Mouse (Mus musculus): ENCODE results near the gene Scn1a. TPM values are rescaled to one million over a fixed set of nuclear protein-coding genes. Genes with fewer than 3 reads are reported as not detected.

Scn1a gene
- total RNA-seq (2014; rRNA removed; ENCODE audit: low replicate concordance) (0.04 TPM in 1 of 2 replicates, not detected in the other), polyA plus RNA-seq (2015; fragmentation: Nextera tagmentation; extraction: Ambion mirVana) (0.03 and 0.04 TPM in 2 replicates)

DNA sequence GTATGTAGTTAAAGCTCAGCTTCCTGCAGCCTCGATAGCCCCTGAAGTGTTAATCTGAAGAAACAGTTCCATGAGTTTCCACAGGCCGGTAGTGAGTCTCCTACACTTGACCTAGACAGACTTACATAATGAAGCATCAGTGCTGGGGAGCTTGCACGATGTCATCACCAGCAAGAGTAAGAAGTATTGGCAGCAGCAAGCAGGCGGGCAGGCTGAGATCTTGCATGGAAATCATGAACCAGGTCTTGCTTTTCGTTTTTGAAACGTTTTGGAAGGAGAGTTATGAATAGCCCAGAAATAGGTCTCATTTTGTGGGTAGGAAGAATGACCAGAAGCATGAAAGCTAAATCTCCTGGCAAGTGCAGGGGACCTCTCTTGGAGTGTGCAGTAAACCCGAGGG, at the start of gene Scn1a:
Gene Scn1a, minus strand, starts transcription at position 130 of the 400 bp plus-strand sequence.
- DNase-seq (ENCODE audit: low spot score) (no peak), ATAC-seq (ENCODE audit: insufficient read depth, low read depth) (no peak)
- Histone ChIP-seq H3K4me3 (ENCODE audit: low read depth, low read length) (peak within 1 kb of the TSS; percentile 22), H3K36me3 (replicated peaks; ENCODE audit: control insufficient read depth, insufficient read depth, low read length) (no peaks in the 10 kb centered on the region), H3K4me2 (ENCODE audit: low read depth, low read length) (peak within 1 kb of the TSS; percentile 45), H3K4me1 (ENCODE audit: control insufficient read depth, insufficient read depth) (no peaks in the 10 kb centered on the region), H3K9me3 (replicated peaks; ENCODE audit: control insufficient read depth, low read length) (no peaks in the 10 kb centered on the region), H3K27ac (ENCODE audit: low read depth) (no peak within 1 kb of the TSS), H3K27me3 (ENCODE audit: control insufficient read depth, insufficient read depth, low read length) (no peaks in the 10 kb centered on the region), H3K9ac (replicated peaks; ENCODE audit: low read depth, low read length) (no peak within 1 kb of the TSS)
- TF ChIP-seq EP300 (IDR thresholded peaks at IDR 0.05; ENCODE audit: low read depth) (no peak), CTCF (IDR thresholded peaks at IDR 0.05; ENCODE audit: low read depth) (no peak)
- 10% methylated on average over 7 of the region's 7 CpGs for WGBS

DNA sequence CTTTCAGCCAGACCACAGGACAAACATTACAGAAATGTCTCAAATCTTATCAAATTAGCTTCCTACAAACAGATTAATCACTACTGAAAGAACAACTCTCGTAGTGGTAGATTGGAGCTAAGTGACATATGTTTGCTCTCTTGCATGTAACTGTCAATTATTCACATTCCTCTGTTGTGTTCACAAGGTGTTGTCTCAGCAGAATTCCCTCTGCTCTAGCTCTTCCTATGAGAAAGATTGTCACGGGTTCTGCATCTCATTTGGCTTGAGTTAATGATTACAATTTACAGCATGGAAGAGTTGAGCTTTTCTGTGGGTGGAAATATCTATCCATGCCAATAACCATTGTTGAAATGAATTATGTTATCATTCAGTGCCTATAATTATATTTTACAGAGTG, 37.8 kb upstream of the Scn1a start:
- ATAC-seq (ENCODE audit: insufficient read depth, low read depth): no peak
- Histone ChIP-seq H3K9ac (replicated peaks; ENCODE audit: low read depth, low read length) (no peak overlapping the region), H3K4me3 (ENCODE audit: low read depth, low read length) (no peak overlapping the region), H3K36me3 (replicated peaks; ENCODE audit: control insufficient read depth, insufficient read depth, low read length) (no peaks in the 10 kb centered on the region), H3K27me3 (ENCODE audit: control insufficient read depth, insufficient read depth, low read length) (no peaks in the 10 kb centered on the region), H3K9me3 (replicated peaks; ENCODE audit: control insufficient read depth, low read length) (no peaks in the 10 kb centered on the region), H3K4me1 (ENCODE audit: control insufficient read depth, insufficient read depth) (no peaks in the 10 kb centered on the region), H3K27ac (ENCODE audit: low read depth) (no peak overlapping the region), H3K4me2 (ENCODE audit: low read depth, low read length) (no peak overlapping the region)
- 38% methylated on average over 2 of the region's 2 CpGs for WGBS
- TF ChIP-seq CTCF (IDR thresholded peaks at IDR 0.05; ENCODE audit: low read depth) (no peak), EP300 (IDR thresholded peaks at IDR 0.05; ENCODE audit: low read depth) (no peak)
- DNase-seq (ENCODE audit: low spot score): no peak

DNA sequence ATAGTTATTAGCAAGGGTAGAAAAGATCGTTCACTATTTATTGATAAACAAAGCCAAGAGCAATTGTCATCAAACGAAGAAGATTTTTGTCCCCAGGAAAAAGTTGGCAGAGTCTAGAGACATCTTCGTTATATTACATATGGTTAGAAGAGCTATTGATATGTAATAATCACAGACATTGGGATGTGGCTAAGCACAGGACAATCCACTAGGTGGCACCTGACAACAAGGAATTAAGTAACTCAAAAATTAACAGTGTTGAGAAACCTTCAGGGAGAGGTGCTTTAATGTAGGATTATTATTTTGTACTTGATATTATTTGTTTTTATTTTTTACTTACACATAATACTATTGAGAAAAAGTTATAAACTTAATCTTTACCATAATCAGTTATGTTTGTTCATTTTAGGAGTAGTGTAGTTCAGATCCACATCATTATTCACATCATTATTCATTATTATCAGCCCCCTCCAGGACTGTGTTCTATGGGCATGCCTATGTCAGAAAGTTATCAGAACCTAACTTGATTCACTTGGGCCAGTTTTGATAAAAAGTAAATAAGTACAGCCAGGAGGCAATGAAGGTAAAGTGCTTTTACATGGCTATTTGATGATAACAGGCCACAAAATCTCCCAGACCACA, 32.7 kb upstream of the Scn1a start:
- no peaks in the 10 kb centered on the region for H3K36me3 ChIP-seq (replicated peaks; ENCODE audit: control insufficient read depth, insufficient read depth, low read length)
- TF ChIP-seq EP300 (IDR thresholded peaks at IDR 0.05; ENCODE audit: low read depth) (no peak), CTCF (IDR thresholded peaks at IDR 0.05; ENCODE audit: low read depth) (peak; percentile 58)
- ATAC-seq (ENCODE audit: insufficient read depth, low read depth): no peak
- DNase-seq (ENCODE audit: low spot score): peak; percentile 49
- no peak overlapping the region for H3K27ac ChIP-seq (ENCODE audit: low read depth)
- no peaks in the 10 kb centered on the region for H3K27me3 ChIP-seq (ENCODE audit: control insufficient read depth, insufficient read depth, low read length)
- H3K9ac ChIP-seq (replicated peaks; ENCODE audit: low read depth, low read length): no peak overlapping the region
- no peak overlapping the region for H3K4me3 ChIP-seq (ENCODE audit: low read depth, low read length)
- H3K4me2 ChIP-seq (ENCODE audit: low read depth, low read length): no peak overlapping the region
- H3K9me3 ChIP-seq (replicated peaks; ENCODE audit: control insufficient read depth, low read length): no peaks in the 10 kb centered on the region
- 30% methylated on average over 3 of the region's 3 CpGs for WGBS
- H3K4me1 ChIP-seq (ENCODE audit: control insufficient read depth, insufficient read depth): no peaks in the 10 kb centered on the region

DNA sequence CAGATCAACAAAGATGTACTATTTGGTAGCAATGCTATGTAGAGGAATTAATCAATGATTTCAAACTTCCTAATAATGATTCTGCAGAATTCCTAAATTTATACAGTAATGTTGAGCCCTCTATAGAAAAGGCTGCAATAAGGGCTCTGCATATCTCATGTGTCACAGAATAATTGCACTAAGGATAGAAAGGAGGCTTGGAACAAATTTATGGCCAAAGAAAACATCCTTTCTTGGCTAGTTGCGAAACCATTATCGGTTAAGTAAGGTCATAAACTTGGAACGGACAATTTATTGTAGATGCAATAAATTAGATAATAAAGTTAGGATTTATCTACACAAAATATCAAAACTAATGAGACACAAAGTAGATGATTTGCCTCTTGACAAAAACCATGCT, 24.8 kb upstream of the Scn1a start:
- 70% methylated on average over 3 of the region's 3 CpGs for WGBS
- no peak overlapping the region for H3K27ac ChIP-seq (ENCODE audit: low read depth)
- no peaks in the 10 kb centered on the region for H3K4me1 ChIP-seq (ENCODE audit: control insufficient read depth, insufficient read depth)
- no peak for TF ChIP-seq CTCF (IDR thresholded peaks at IDR 0.05; ENCODE audit: low read depth)
- TF ChIP-seq EP300 (IDR thresholded peaks at IDR 0.05; ENCODE audit: low read depth): no peak
- no peak overlapping the region for H3K4me2 ChIP-seq (ENCODE audit: low read depth, low read length)
- DNase-seq (ENCODE audit: low spot score): no peak
- no peak overlapping the region for H3K4me3 ChIP-seq (ENCODE audit: low read depth, low read length)
- no peak overlapping the region for H3K9ac ChIP-seq (replicated peaks; ENCODE audit: low read depth, low read length)
- no peaks in the 10 kb centered on the region for H3K27me3 ChIP-seq (ENCODE audit: control insufficient read depth, insufficient read depth, low read length)
- no peaks in the 10 kb centered on the region for H3K9me3 ChIP-seq (replicated peaks; ENCODE audit: control insufficient read depth, low read length)
- no peak for ATAC-seq (ENCODE audit: insufficient read depth, low read depth)
- no peaks in the 10 kb centered on the region for H3K36me3 ChIP-seq (replicated peaks; ENCODE audit: control insufficient read depth, insufficient read depth, low read length)

DNA sequence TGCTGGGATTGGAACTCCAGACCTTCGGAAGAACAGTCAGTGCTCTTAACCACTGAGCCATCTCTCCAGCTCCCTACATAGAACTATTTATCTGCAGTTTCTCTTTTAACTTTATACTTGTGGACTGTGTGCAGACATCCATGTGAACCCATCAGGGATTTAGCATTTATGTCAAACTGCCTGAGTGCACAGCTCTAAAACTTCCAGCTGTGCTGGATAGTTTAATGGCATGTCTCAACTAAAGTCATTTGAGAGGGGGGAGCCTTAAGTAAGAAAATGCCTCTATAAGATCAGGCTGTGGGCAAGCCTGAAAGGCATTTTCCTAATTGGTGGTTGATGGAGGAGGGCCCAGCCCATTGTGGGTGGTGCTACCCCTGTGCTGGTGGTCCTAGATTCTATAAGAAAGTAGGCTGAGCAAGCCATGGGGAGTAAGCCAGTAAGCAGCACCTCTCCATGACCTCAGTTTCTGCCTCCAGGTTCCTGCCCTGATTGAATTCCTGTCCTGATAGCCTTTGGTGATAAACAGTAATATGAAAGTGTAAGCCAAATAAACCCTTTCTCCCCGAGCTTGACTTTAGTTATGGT, 24.3 kb upstream of the Scn1a start:
- H3K4me3 ChIP-seq (ENCODE audit: low read depth, low read length): no peak overlapping the region
- DNase-seq (ENCODE audit: low spot score) (no peak), ATAC-seq (ENCODE audit: insufficient read depth, low read depth) (no peak)
- no peak overlapping the region for H3K27ac ChIP-seq (ENCODE audit: low read depth)
- TF ChIP-seq CTCF (IDR thresholded peaks at IDR 0.05; ENCODE audit: low read depth) (no peak), EP300 (IDR thresholded peaks at IDR 0.05; ENCODE audit: low read depth) (no peak)
- H3K4me1 ChIP-seq (ENCODE audit: control insufficient read depth, insufficient read depth): no peaks in the 10 kb centered on the region
- no peaks in the 10 kb centered on the region for H3K9me3 ChIP-seq (replicated peaks; ENCODE audit: control insufficient read depth, low read length)
- WGBS: 70% methylated on average over 2 of the region's 2 CpGs
- H3K27me3 ChIP-seq (ENCODE audit: control insufficient read depth, insufficient read depth, low read length): no peaks in the 10 kb centered on the region
- no peak overlapping the region for H3K9ac ChIP-seq (replicated peaks; ENCODE audit: low read depth, low read length)
- no peaks in the 10 kb centered on the region for H3K36me3 ChIP-seq (replicated peaks; ENCODE audit: control insufficient read depth, insufficient read depth, low read length)
- no peak overlapping the region for H3K4me2 ChIP-seq (ENCODE audit: low read depth, low read length)
